Mouse (Mus musculus) testis, adult 2 months (tissue): Measurements from ENCODE around the gene Phldb2. TPM values are rescaled to one million over a fixed set of nuclear protein-coding genes. Genes with fewer than 3 reads are reported as not detected.

Experiments
- H3K27ac ChIP-seq: fragments of 200-500 bp; 2 replicates; pipeline ENCODE4 v1.5.1; 2012; ENCODE audit warnings: low read depth, low read length; ENCODE audit not compliant: control insufficient read depth, insufficient read depth
- H3K27me3 ChIP-seq: fragments of 200-500 bp; 2 replicates; pipeline ENCODE4 v1.6.1; 2012; ENCODE audit warnings: mild to moderate bottlenecking, low read length, moderate library complexity; ENCODE audit not compliant: control insufficient read depth, insufficient read depth
- H3K36me3 ChIP-seq: fragments of 200-500 bp; 2 replicates; pipeline ENCODE4 v1.6.1; 2012; ENCODE audit warnings: mild to moderate bottlenecking, low read length; ENCODE audit not compliant: control insufficient read depth, insufficient read depth
- H3K4me1 ChIP-seq: fragments of 200-500 bp; 2 replicates; pipeline ENCODE4 v1.6.1; 2012; ENCODE audit warnings: low read length; ENCODE audit not compliant: control insufficient read depth, insufficient read depth
- H3K4me3 ChIP-seq: fragments of 200-500 bp; 2 replicates; pipeline ENCODE4 v1.5.1; 2012; ENCODE audit warnings: low read depth, mild to moderate bottlenecking, low read length, moderate library complexity, mixed read lengths; ENCODE audit not compliant: control insufficient read depth
- CTCF ChIP-seq: fragments of 200-500 bp; IDR thresholded peaks from 2 replicates; pipeline ENCODE4 v1.5.1; 2012; ENCODE audit warnings: low read depth, mild to moderate bottlenecking, inconsistent platforms, low read length, moderate library complexity; ENCODE audit not compliant: control insufficient read depth, insufficient read depth, insufficient replicate concordance
- POLR2A ChIP-seq: fragments of 200-500 bp; IDR thresholded peaks from 2 replicates; pipeline ENCODE4 v1.6.1; 2012; ENCODE audit warnings: low read depth, mild to moderate bottlenecking, inconsistent platforms, low read length, moderate library complexity; ENCODE audit not compliant: control insufficient read depth
- polyA plus RNA-seq: library from polyadenylated mRNA; depleted of rRNA; stranded (reverse); fragments of >200 nt; gene quantifications from 2 replicates; pipeline ENCODE4 v1.2.3, GENCODE M21; 2012

Phldb2 gene
- polyA plus RNA-seq, 1 experiment, result 0.65 TPM

GRCm38 (mm10) chr16:45964777-45965176 is 11.4 kb upstream of the Phldb2 start:
- Histone ChIP-seq H3K27me3 (no peaks in the 10 kb centered on the region), H3K4me1 (no peaks in the 10 kb centered on the region), H3K36me3 (no peaks in the 10 kb centered on the region), H3K4me3 (no peak overlapping the region), H3K27ac (no peak overlapping the region)
- no peak for TF ChIP-seq POLR2A
- no peak for TF ChIP-seq CTCF

GRCm38 (mm10) chr16:45963837-45964236 is 10.4 kb upstream of the Phldb2 start:
- Histone ChIP-seq H3K4me1 (no peaks in the 10 kb centered on the region), H3K27me3 (no peaks in the 10 kb centered on the region), H3K36me3 (no peaks in the 10 kb centered on the region), H3K27ac (no peak overlapping the region), H3K4me3 (no peak overlapping the region)
- no peak for TF ChIP-seq POLR2A
- no peak for TF ChIP-seq CTCF

GRCm38 (mm10) chr16:45963088-45963487 is 9.7 kb upstream of the Phldb2 start:
- TF ChIP-seq POLR2A (no peak), CTCF (no peak)
- no peak overlapping the region for H3K27ac ChIP-seq
- H3K27me3 ChIP-seq, result no peaks in the 10 kb centered on the region
- H3K4me1 ChIP-seq, result no peaks in the 10 kb centered on the region
- H3K4me3 ChIP-seq, result no peak overlapping the region
- H3K36me3 ChIP-seq, result no peaks in the 10 kb centered on the region

GRCm38 (mm10) chr16:45960978-45961377 is 7.6 kb upstream of the Phldb2 start:
- H3K27me3 ChIP-seq, result no peaks in the 10 kb centered on the region
- no peaks in the 10 kb centered on the region for H3K4me1 ChIP-seq
- H3K27ac ChIP-seq, result no peak overlapping the region
- TF ChIP-seq POLR2A, result no peak
- TF ChIP-seq CTCF, result no peak
- H3K36me3 ChIP-seq, result no peaks in the 10 kb centered on the region
- H3K4me3 ChIP-seq, result no peak overlapping the region

- no peaks in the 10 kb centered on the region for H3K36me3 ChIP-seq
- no peaks in the 10 kb centered on the region for H3K4me1 ChIP-seq
- TF ChIP-seq CTCF, result no peak
- no peak for TF ChIP-seq POLR2A
- no peaks in the 10 kb centered on the region for H3K27me3 ChIP-seq
- no peak overlapping the region for H3K4me3 ChIP-seq
- no peak overlapping the region for H3K27ac ChIP-seq
Observed at GRCm38 (mm10) chr16:45956390-45956950, 3.1 kb upstream of the Phldb2 start.

GRCm38 (mm10) chr16:45952501-45952900 is 897 bp downstream of the Phldb2 start:
- Histone ChIP-seq H3K4me3 (no peak overlapping the region), H3K27me3 (no peaks in the 10 kb centered on the region), H3K36me3 (no peaks in the 10 kb centered on the region), H3K4me1 (no peaks in the 10 kb centered on the region), H3K27ac (no peak overlapping the region)
- TF ChIP-seq CTCF, result no peak
- TF ChIP-seq POLR2A, result no peak

- TF ChIP-seq POLR2A, result no peak
- no peak for TF ChIP-seq CTCF
- no peak overlapping the region for H3K27ac ChIP-seq
Observed at GRCm38 (mm10) chr16:45952035-45952434, 1.4 kb downstream of the Phldb2 start.

GRCm38 (mm10) chr16:45946335-45946734 is 7.1 kb downstream of the Phldb2 start:
- no peak overlapping the region for H3K27ac ChIP-seq
- no peaks in the 10 kb centered on the region for H3K4me1 ChIP-seq
- TF ChIP-seq CTCF (no peak), POLR2A (no peak)
- no peak overlapping the region for H3K4me3 ChIP-seq
- H3K27me3 ChIP-seq, result no peaks in the 10 kb centered on the region
- H3K36me3 ChIP-seq, result no peaks in the 10 kb centered on the region

More at GRCm38 (mm10) chr16:45952035-45952434, 1.4 kb downstream of the Phldb2 start:
- Histone ChIP-seq H3K4me1 (no peaks in the 10 kb centered on the region), H3K36me3 (no peaks in the 10 kb centered on the region), H3K27me3 (no peaks in the 10 kb centered on the region), H3K4me3 (no peak overlapping the region)
